Comparison of ENCODE assay signal across 21 mouse cellular contexts in the genomic region with DNA sequence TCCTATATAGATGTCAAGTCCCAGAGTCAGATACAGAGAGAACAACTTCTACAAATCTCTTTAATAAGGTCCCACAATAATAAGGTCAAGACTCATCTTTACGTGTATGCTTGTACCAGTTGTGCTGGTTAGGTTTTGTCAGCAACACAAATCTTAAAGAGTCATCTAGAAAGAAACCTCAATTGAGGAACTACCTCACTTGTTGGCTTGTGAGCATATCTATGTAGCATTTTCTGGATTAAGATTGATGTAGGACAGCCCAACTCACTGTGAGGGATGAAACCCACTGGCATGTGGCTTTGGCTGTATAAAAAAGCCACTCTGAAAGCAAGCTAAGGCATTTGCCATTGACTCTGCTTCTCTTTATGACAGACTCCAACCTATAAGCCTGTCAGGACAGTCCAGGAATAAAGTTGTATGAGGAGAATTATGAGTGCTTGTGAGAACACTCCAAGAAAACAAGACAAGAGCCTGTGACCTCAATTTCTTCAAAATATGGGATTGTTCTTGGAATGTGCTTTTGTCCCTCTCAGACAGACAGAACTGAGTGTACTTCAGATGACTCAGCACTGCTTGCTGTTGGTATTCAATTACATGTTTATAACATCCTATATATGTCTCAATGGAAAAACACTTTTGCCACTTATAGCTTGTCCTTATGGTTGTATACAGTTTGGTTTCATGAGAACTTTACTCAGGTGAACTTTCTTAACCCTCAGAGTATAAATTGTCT. TPM values are rescaled to one million over a fixed set of nuclear protein-coding genes. Genes with fewer than 3 reads are reported as not detected.
DNase-seq lines count a peak whose midpoint lies in the region; ATAC-seq and TF ChIP-seq lines count a peak whose summit lies in the region.
"Had no signal": no experiment of that assay in that cellular context is flagged by ENCODE, and none has a peak within 500 bp of the region (broad histone marks: within the 10 kb centered on the region; RNA-seq: fewer than 3 reads in every experiment).

No protein-coding gene starts in this region.

- H3K9ac ChIP-seq in ES-E14 (ENCODE audit: insufficient read depth, low read depth, low read length, poor library complexity, severe bottlenecking): no peak overlapping the region
- H3K9ac ChIP-seq: embryonic facial prominence, embryonic 12.5 days; forebrain, embryonic 12.5 days; heart, embryonic 13.5 days; midbrain, embryonic 12.5 days had no signal

- H3K4me3 ChIP-seq in ES-E14 (ENCODE audit: insufficient read depth in 1 of 2, low read depth in 1 of 2, low read length in 2 of 2, poor library complexity in 1 of 2, severe bottlenecking in 1 of 2): no peak overlapping the region
- H3K4me3 ChIP-seq: embryonic facial prominence, embryonic 12.5 days; erythroblast, embryonic 14.5 days; forebrain, embryonic 12.5 days; heart, embryonic 13.5 days; midbrain, embryonic 12.5 days had no signal

- 0 out of 2 replicates have a peak, but pooled peaks have one; percentile 33 for ATAC-seq in megakaryocyte, adult 5-6 weeks (ENCODE audit: poor library complexity, severe bottlenecking)

- in situ Hi-C loops in ES-E14 (cut with MboI; ENCODE audit: low sequenced_read_pairs in 2 of 2, unreplicated experiment in 2 of 2): no loop called here

- H3K36me3 ChIP-seq in ES-E14 (ENCODE audit: control insufficient read depth, insufficient read depth, low read length, poor library complexity, severe bottlenecking): no peaks in the 10 kb centered on the region
- H3K36me3 ChIP-seq: embryonic facial prominence, embryonic 12.5 days; forebrain, embryonic 12.5 days; midbrain, embryonic 12.5 days had no signal

- no peaks in the 10 kb centered on the region for H3K9me3 ChIP-seq in ES-E14 (ENCODE audit: control insufficient read depth, insufficient read depth, low read depth, low read length)
- H3K9me3 ChIP-seq: forebrain, embryonic 12.5 days; midbrain, embryonic 12.5 days had no signal

- DNase-seq in 3T3-L1 (ENCODE audit: low read depth, low spot score) (peak; percentile 77), ES-E14 (ENCODE audit: low read depth, low spot score) (no peak), adipocyte (ENCODE audit: low spot score) (peak; percentile 42)
- no peak for DNase-seq in urinary bladder, postnatal 10 days (ENCODE audit: low spot score)
- no peak for DNase-seq in retina, postnatal 1 day
- no peak for DNase-seq in cerebellum, postnatal 25 days
- DNase-seq: adrenal gland, postnatal 14 days; cerebellum, adult 9-11 months; gastrocnemius, postnatal 14 days; heart, adult 18-20 months; heart, postnatal 14 days; kidney, adult 18-20 months; right cerebral cortex, postnatal 25 days; thymus, postnatal 14 days had no signal

- H3K4me1 ChIP-seq in ES-E14 (ENCODE audit: control insufficient read depth in 2 of 2, insufficient read depth in 2 of 2, low read length in 2 of 2, poor library complexity in 1 of 2): no peaks in the 10 kb centered on the region
- H3K4me1 ChIP-seq: embryonic facial prominence, embryonic 12.5 days; forebrain, embryonic 12.5 days; midbrain, embryonic 12.5 days had no signal

- no peak overlapping the region for H3K27ac ChIP-seq in ES-E14 (ENCODE audit: insufficient read depth, low read depth, low read length, poor library complexity, severe bottlenecking)
- H3K27ac ChIP-seq: embryonic facial prominence, embryonic 12.5 days; forebrain, embryonic 12.5 days; heart, embryonic 13.5 days; macrophage; midbrain, embryonic 12.5 days had no signal

TF ChIP-seq in ES-E14, 5 proteins besides CTCF, POLR2A, EP300 and RAD21:
- TF ChIP-seq ZNF384 (IDR thresholded peaks at IDR 0.05; ENCODE audit: low read depth, low read length) (no peak), ZC3H11A (IDR thresholded peaks at IDR 0.05; ENCODE audit: borderline replicate concordance, low read depth, low read length) (no peak), MAFK (IDR thresholded peaks at IDR 0.05; ENCODE audit: insufficient read depth, low read depth, low read length) (0 out of 2 replicates have a peak, but pooled peaks have one; percentile 4), CHD2 (IDR thresholded peaks at IDR 0.05; ENCODE audit: low read depth, low read length) (no peak), HCFC1 (IDR thresholded peaks at IDR 0.05; ENCODE audit: borderline replicate concordance, insufficient read depth, low read length) (no peak)
TF ChIP-seq in ES-E14: peak in this region for 1.

RNA-seq across cellular contexts. Expression of a gene that starts 21.8 kb away (rescaled TPM):
- 9.2 and 10.2 TPM in 2 replicates for total RNA-seq in ES-E14 (2012; rRNA removed)
- 13.6 and 14.2 TPM in 2 replicates for total RNA-seq in megakaryocyte, adult 5-6 weeks (2015)
- 16.7 and 17.5 TPM in 2 replicates for total RNA-seq in megakaryocyte, adult 5-6 weeks (2017)

RNA-seq across cellular contexts. Expression of a gene that starts 22.0 kb away (rescaled TPM):
- total RNA-seq in ES-E14 (2012; rRNA removed): 17.3 and 26.8 TPM in 2 replicates
- 174 and 187 TPM in 2 replicates for total RNA-seq in megakaryocyte, adult 5-6 weeks (2015)
- total RNA-seq in megakaryocyte, adult 5-6 weeks (2017): 122 and 145 TPM in 2 replicates

RNA-seq across cellular contexts. Expression of a gene that starts 46.5 kb away (rescaled TPM):
- total RNA-seq in ES-E14 (2012; rRNA removed): 0.11 and 0.22 TPM in 2 replicates
- total RNA-seq in megakaryocyte, adult 5-6 weeks (2015): 0.27 TPM in 1 of 2 replicates, not detected in the other
- 0.33 TPM in 1 of 2 replicates, not detected in the other for total RNA-seq in megakaryocyte, adult 5-6 weeks (2017)
- total RNA-seq: gastrocnemius, postnatal 14 days had no signal

Comparison
In these comparisons a context has a peak if more than half of its experiments do, and no peak if none do; other contexts are left out.
1. DNase-seq: peak in 3T3-L1 (single experiment) and adipocyte (single experiment); none in ES-E14 (single experiment), urinary bladder, postnatal 10 days (single experiment), retina, postnatal 1 day (single experiment) and cerebellum, postnatal 25 days (0 of 2).